Mouse (Mus musculus): ENCODE data around the gene Nyap2. TPM values are rescaled to one million over a fixed set of nuclear protein-coding genes. Genes with fewer than 3 reads are reported as not detected.

The Nyap2 gene
- total and polyA plus RNA-seq, 2 experiments: not detected

GRCm38 (mm10) chr1:81250068-81250467 is 173.3 kb downstream of the Nyap2 start:
- Histone ChIP-seq H3K79me2 (ENCODE audit: control insufficient read depth, insufficient read depth, low read length) (no peaks in the 10 kb centered on the region), H3K36me3 (ENCODE audit: control insufficient read depth, insufficient read depth, low read length) (no peaks in the 10 kb centered on the region), H3K4me3 (ENCODE audit: insufficient read depth, low read depth, low read length) (no peak overlapping the region), H3K9ac (ENCODE audit: low read depth, low read length) (no peak overlapping the region), H3K4me1 (ENCODE audit: control insufficient read depth, insufficient read depth, low read length) (no peaks in the 10 kb centered on the region), H3K27me3 (ENCODE audit: control insufficient read depth, insufficient read depth, low read length) (no peaks in the 10 kb centered on the region; the same call in 1 of the 2 replicates), H3K27ac (replicated peaks; ENCODE audit: insufficient read depth, low read depth, low read length) (no peak overlapping the region)
- WGBS: 88% methylated on average over 11 of the region's 11 CpGs
- TF ChIP-seq CTCF (IDR thresholded peaks at IDR 0.05; ENCODE audit: low read depth, low read length) (no peak), POLR2A (IDR thresholded peaks at IDR 0.05; ENCODE audit: extremely low read depth, insufficient read depth, low read length) (no peak)
- DNase-seq (ENCODE audit: extremely low read depth, low read depth, low spot score): no peak

DNA sequence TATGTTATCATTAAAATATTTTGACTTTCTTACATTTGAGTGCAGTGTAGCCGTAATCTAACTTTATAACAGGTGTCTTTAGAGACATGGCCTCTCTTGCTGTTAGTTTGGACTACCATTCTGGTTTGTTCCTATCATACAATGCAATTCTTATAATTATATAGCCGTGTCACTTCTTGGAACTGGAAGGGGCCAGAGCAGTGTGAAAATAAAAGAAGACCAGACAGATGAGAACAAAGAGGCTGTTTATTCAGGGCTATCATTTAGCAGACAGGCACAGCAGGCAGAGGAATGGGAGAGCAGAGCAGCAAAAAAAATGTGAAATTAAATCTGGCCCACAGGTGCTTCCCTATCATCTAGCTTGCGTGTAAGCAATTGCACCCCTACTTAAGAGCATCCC is 189.7 kb downstream of the Nyap2 start:
- no peaks in the 10 kb centered on the region; the same call in 1 of the 2 replicates for H3K27me3 ChIP-seq (ENCODE audit: control insufficient read depth, insufficient read depth, low read length)
- TF ChIP-seq POLR2A (IDR thresholded peaks at IDR 0.05; ENCODE audit: extremely low read depth, insufficient read depth, low read length) (no peak), CTCF (IDR thresholded peaks at IDR 0.05; ENCODE audit: low read depth, low read length) (no peak)
- H3K4me1 ChIP-seq (ENCODE audit: control insufficient read depth, insufficient read depth, low read length): no peaks in the 10 kb centered on the region
- DNase-seq (ENCODE audit: extremely low read depth, low read depth, low spot score): no peak
- 61% methylated on average over 3 of the region's 3 CpGs for WGBS
- H3K79me2 ChIP-seq (ENCODE audit: control insufficient read depth, insufficient read depth, low read length): no peaks in the 10 kb centered on the region
- no peaks in the 10 kb centered on the region for H3K36me3 ChIP-seq (ENCODE audit: control insufficient read depth, insufficient read depth, low read length)
- no peak overlapping the region for H3K9ac ChIP-seq (ENCODE audit: low read depth, low read length)
- H3K27ac ChIP-seq (replicated peaks; ENCODE audit: insufficient read depth, low read depth, low read length): no peak overlapping the region
- no peak overlapping the region for H3K4me3 ChIP-seq (ENCODE audit: insufficient read depth, low read depth, low read length)

GRCm38 (mm10) chr1:81280978-81281377 is 204.2 kb downstream of the Nyap2 start:
- no peaks in the 10 kb centered on the region for H3K36me3 ChIP-seq (ENCODE audit: control insufficient read depth, insufficient read depth, low read length)
- no peaks in the 10 kb centered on the region for H3K4me1 ChIP-seq (ENCODE audit: control insufficient read depth, insufficient read depth, low read length)
- H3K27ac ChIP-seq (replicated peaks; ENCODE audit: insufficient read depth, low read depth, low read length): no peak overlapping the region
- 54% methylated on average over 9 of the region's 9 CpGs for WGBS
- no peaks in the 10 kb centered on the region for H3K27me3 ChIP-seq (ENCODE audit: control insufficient read depth, insufficient read depth, low read length)
- H3K4me3 ChIP-seq (ENCODE audit: insufficient read depth, low read depth, low read length): no peak overlapping the region
- no peaks in the 10 kb centered on the region for H3K79me2 ChIP-seq (ENCODE audit: control insufficient read depth, insufficient read depth, low read length)
- no peak for DNase-seq (ENCODE audit: extremely low read depth, low read depth, low spot score)
- no peak for TF ChIP-seq POLR2A (IDR thresholded peaks at IDR 0.05; ENCODE audit: extremely low read depth, insufficient read depth, low read length)
- no peak for TF ChIP-seq CTCF (IDR thresholded peaks at IDR 0.05; ENCODE audit: low read depth, low read length)
- no peak overlapping the region for H3K9ac ChIP-seq (ENCODE audit: low read depth, low read length)

DNA sequence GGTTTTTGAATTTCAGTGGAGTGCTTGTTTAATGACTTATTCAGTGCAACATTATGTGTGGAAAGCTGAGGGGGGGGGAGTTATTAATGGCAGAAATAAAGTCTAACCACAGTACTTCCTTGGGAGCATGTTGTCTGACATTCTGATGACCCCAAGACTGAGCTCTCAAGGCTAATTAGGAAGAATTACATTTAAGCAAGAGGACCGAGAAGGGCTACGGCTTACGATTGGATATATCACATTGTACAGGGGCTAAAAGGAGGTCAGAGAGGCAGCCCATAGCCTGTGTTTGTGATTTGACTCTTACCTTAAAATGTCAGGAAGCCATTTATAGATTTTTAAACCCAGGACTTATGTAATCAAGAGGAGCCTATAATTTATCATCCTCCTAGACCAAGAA is 208.9 kb downstream of the Nyap2 start:
- DNase-seq (ENCODE audit: extremely low read depth, low read depth, low spot score): no peak
- WGBS: 86% methylated on average over 3 of the region's 3 CpGs

DNA sequence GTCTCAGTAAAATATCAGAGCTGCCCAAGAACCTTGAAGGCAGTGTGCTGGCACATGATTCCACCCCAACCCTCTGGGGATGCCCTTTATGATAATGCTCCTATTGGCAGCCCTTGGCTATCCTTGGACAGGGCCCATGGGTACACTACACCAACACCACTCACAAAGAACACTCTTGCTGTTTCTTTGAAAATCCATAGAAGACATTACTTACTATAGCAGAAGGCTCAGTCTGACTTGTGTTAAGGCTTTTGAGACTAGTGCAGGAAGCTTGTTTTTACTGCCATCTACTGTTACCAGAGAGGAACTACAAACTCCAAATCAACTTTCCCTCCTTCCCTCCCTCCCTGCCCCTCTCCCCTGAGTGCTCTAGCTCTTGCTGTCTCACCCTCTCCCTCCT is 210.3 kb downstream of the Nyap2 start:
- H3K4me3 ChIP-seq (ENCODE audit: insufficient read depth, low read depth, low read length): no peak overlapping the region
- peak; percentile 17 for DNase-seq (ENCODE audit: extremely low read depth, low read depth, low spot score)

More for the DNA sequence above, 208.9 kb downstream of the Nyap2 start:
- H3K4me3 ChIP-seq (ENCODE audit: insufficient read depth, low read depth, low read length): no peak overlapping the region
- H3K9ac ChIP-seq (ENCODE audit: low read depth, low read length): no peak overlapping the region
- TF ChIP-seq POLR2A (IDR thresholded peaks at IDR 0.05; ENCODE audit: extremely low read depth, insufficient read depth, low read length) (no peak), CTCF (IDR thresholded peaks at IDR 0.05; ENCODE audit: low read depth, low read length) (no peak)
- no peak overlapping the region for H3K27ac ChIP-seq (replicated peaks; ENCODE audit: insufficient read depth, low read depth, low read length)
- H3K79me2 ChIP-seq (ENCODE audit: control insufficient read depth, insufficient read depth, low read length): no peaks in the 10 kb centered on the region
- H3K27me3 ChIP-seq (ENCODE audit: control insufficient read depth, insufficient read depth, low read length): no peaks in the 10 kb centered on the region
- no peaks in the 10 kb centered on the region for H3K4me1 ChIP-seq (ENCODE audit: control insufficient read depth, insufficient read depth, low read length)
- no peaks in the 10 kb centered on the region for H3K36me3 ChIP-seq (ENCODE audit: control insufficient read depth, insufficient read depth, low read length)

DNA sequence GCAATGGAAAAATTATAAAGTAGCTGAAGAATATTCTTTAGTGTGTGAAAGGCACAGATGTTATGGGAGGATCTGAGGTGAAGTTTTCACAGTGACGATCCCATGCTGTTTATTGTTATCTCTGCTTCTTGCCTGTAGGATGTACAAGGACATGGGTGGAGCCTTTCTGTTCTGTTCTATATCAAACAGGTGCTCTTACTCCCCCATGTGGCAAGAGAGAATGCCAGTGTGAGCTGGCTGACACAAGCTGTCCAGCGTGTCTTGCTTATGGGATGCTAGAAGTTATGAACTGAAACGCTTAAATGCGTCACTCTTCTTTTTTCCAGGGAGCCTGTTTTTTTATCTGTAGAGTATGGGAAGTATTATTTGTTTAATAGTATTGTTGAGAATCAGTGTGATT is 224.0 kb downstream of the Nyap2 start:
- no peaks in the 10 kb centered on the region for H3K36me3 ChIP-seq (ENCODE audit: control insufficient read depth, insufficient read depth, low read length)
- no peaks in the 10 kb centered on the region for H3K4me1 ChIP-seq (ENCODE audit: control insufficient read depth, insufficient read depth, low read length)
- DNase-seq (ENCODE audit: extremely low read depth, low read depth, low spot score): no peak
- no peaks in the 10 kb centered on the region for H3K27me3 ChIP-seq (ENCODE audit: control insufficient read depth, insufficient read depth, low read length)
- no peak for TF ChIP-seq POLR2A (IDR thresholded peaks at IDR 0.05; ENCODE audit: extremely low read depth, insufficient read depth, low read length)
- TF ChIP-seq CTCF (IDR thresholded peaks at IDR 0.05; ENCODE audit: low read depth, low read length): no peak
- no peak overlapping the region for H3K9ac ChIP-seq (ENCODE audit: low read depth, low read length)
- H3K79me2 ChIP-seq (ENCODE audit: control insufficient read depth, insufficient read depth, low read length): no peaks in the 10 kb centered on the region
- 56% methylated on average over 4 of the region's 4 CpGs for WGBS
- no peak overlapping the region for H3K27ac ChIP-seq (replicated peaks; ENCODE audit: insufficient read depth, low read depth, low read length)
- H3K4me3 ChIP-seq (ENCODE audit: insufficient read depth, low read depth, low read length): no peak overlapping the region

More for the DNA sequence above, 210.3 kb downstream of the Nyap2 start:
- Histone ChIP-seq H3K27me3 (ENCODE audit: control insufficient read depth, insufficient read depth, low read length) (no peaks in the 10 kb centered on the region), H3K27ac (replicated peaks; ENCODE audit: insufficient read depth, low read depth, low read length) (no peak overlapping the region), H3K36me3 (ENCODE audit: control insufficient read depth, insufficient read depth, low read length) (no peaks in the 10 kb centered on the region), H3K9ac (ENCODE audit: low read depth, low read length) (no peak overlapping the region), H3K4me1 (ENCODE audit: control insufficient read depth, insufficient read depth, low read length) (no peaks in the 10 kb centered on the region), H3K79me2 (ENCODE audit: control insufficient read depth, insufficient read depth, low read length) (no peaks in the 10 kb centered on the region)
- TF ChIP-seq CTCF (IDR thresholded peaks at IDR 0.05; ENCODE audit: low read depth, low read length) (no peak), POLR2A (IDR thresholded peaks at IDR 0.05; ENCODE audit: extremely low read depth, insufficient read depth, low read length) (no peak)

All from liver, adult 2 months (tissue).